Mouse (Mus musculus) spleen, postnatal 4 days (tissue): ENCODE measurements at regions not wholly inside any gene's neighbourhood (a gene's known extent, or its start where the extent isn't known, plus 50 kb on each side); places are given as distances from the start of the nearest gene placed in this dataset.

Source experiments
- DNase-seq, 2 experiments: peaks; one replicate each; pipeline ENCODE4 v3.0.0; 2022; ENCODE audit warnings: low spot score in 2 of 2

- no peak for DNase-seq
Measured at GRCm38 (mm10) chr2:106538329-106538728, 154.7 kb upstream of the Mpped2 start.

- no peak for DNase-seq
Measured at GRCm38 (mm10) chr2:106540176-106540575, 152.9 kb upstream of the Mpped2 start.

GRCm38 (mm10) chr2:106547117-106547516 is 146.0 kb upstream of the Mpped2 start:
- DNase-seq, result no peak

GRCm38 (mm10) chr2:106553666-106554065 is 139.4 kb upstream of the Mpped2 start:
- DNase-seq, result no peak

- DNase-seq, result no peak
Measured at GRCm38 (mm10) chr2:106561571-106562090, 131.4 kb upstream of the Mpped2 start.

GRCm38 (mm10) chr2:106570226-106570625 is 122.8 kb upstream of the Mpped2 start:
- DNase-seq, result no peak

GRCm38 (mm10) chr2:106571346-106571745 is 121.7 kb upstream of the Mpped2 start:
- DNase-seq, result no peak

- DNase-seq, result no peak
Measured at GRCm38 (mm10) chr2:106571913-106572312, 121.2 kb upstream of the Mpped2 start.

- DNase-seq, result no peak
Measured at GRCm38 (mm10) chr2:106576746-106577323, 116.2 kb upstream of the Mpped2 start.

GRCm38 (mm10) chr2:106578062-106578461 is 115.0 kb upstream of the Mpped2 start:
- DNase-seq, result no peak

GRCm38 (mm10) chr2:106580663-106581062 is 112.4 kb upstream of the Mpped2 start:
- no peak for DNase-seq

GRCm38 (mm10) chr2:106621251-106621650 is 71.8 kb upstream of the Mpped2 start:
- DNase-seq, result no peak

GRCm38 (mm10) chr2:106622326-106622725 is 70.7 kb upstream of the Mpped2 start:
- DNase-seq, result no peak

- DNase-seq, result no peak
Measured at GRCm38 (mm10) chr2:106623680-106624079, 69.4 kb upstream of the Mpped2 start.

GRCm38 (mm10) chr2:106631986-106632385 is 61.1 kb upstream of the Mpped2 start:
- no peak for DNase-seq
